8 mouse cellular contexts compared by ENCODE assay signal in genomic region chr16:37683154-37684130, GRCm38 (mm10). TPM values are rescaled to one million over a fixed set of nuclear protein-coding genes. Genes with fewer than 3 reads are reported as not detected.
DNase-seq lines count a peak whose midpoint lies in the region; ATAC-seq lines count a peak whose summit lies in the region.

No protein-coding gene starts in this region.

- H3K27ac ChIP-seq in kidney, embryonic 16.5 days (ENCODE audit: low read length): peak overlapping the region; percentile 54; the same call in 1 of the 2 replicates
- H3K27ac ChIP-seq in midbrain, embryonic 15.5 days: peak overlapping the region; percentile 89

- no peaks in the 10 kb centered on the region for H3K36me3 ChIP-seq in kidney, embryonic 16.5 days (ENCODE audit: insufficient read depth, low read length)
- no peaks in the 10 kb centered on the region for H3K36me3 ChIP-seq in midbrain, embryonic 15.5 days (replicated peaks)

- peaks cover 19% of the 10 kb centered on the region for H3K4me1 ChIP-seq in kidney, embryonic 16.5 days (ENCODE audit: insufficient read depth, low read length)
- peaks cover 51% of the 10 kb centered on the region for H3K4me1 ChIP-seq in midbrain, embryonic 15.5 days

- 20% methylated on average over 16 of the region's 16 CpGs for WGBS in kidney, embryonic 16.5 days
- 5% methylated on average over 16 of the region's 16 CpGs for WGBS in midbrain, embryonic 15.5 days

- H3K9ac ChIP-seq in kidney, embryonic 16.5 days (replicated peaks; ENCODE audit: low read length): peak overlapping the region; percentile 58
- H3K9ac ChIP-seq in midbrain, embryonic 15.5 days: peak overlapping the region; percentile 35

- H3K4me3 ChIP-seq in kidney, embryonic 16.5 days (ENCODE audit: low read length): no peak overlapping the region
- H3K4me3 ChIP-seq in midbrain, embryonic 15.5 days: 0 out of 2 replicates have a peak overlapping the region, but pooled peaks have one; percentile 43

- 0 out of 2 replicates have a peak, but pooled peaks have one; percentile 25 for ATAC-seq in kidney, embryonic 16.5 days (ENCODE audit: low FRiP score, low TSS enrichment)
- ATAC-seq in midbrain, embryonic 15.5 days (replicated peaks): peak; percentile 25

- peak; percentile 35 to 37 for DNase-seq in layer of hippocampus, postnatal 10 days (ENCODE audit: low spot score in 2 of 2)
- no peak for DNase-seq in layer of hippocampus, postnatal 36 days
- DNase-seq in cerebellum, adult 9-11 months: peak; percentile 74
- DNase-seq in heart, adult 9 months (ENCODE audit: low spot score in 2 of 2): peak; percentile 41 to 57
- DNase-seq in urinary bladder, postnatal 4 days (ENCODE audit: low spot score in 2 of 2): no peak
- DNase-seq in urinary bladder, postnatal 14 days (ENCODE audit: low spot score): no peak

- H3K27me3 ChIP-seq in kidney, embryonic 16.5 days (ENCODE audit: insufficient read depth, low read length): no peaks in the 10 kb centered on the region
- no peaks in the 10 kb centered on the region for H3K27me3 ChIP-seq in midbrain, embryonic 15.5 days (replicated peaks)

- H3K4me2 ChIP-seq in kidney, embryonic 16.5 days (replicated peaks; ENCODE audit: low read depth, low read length): peak overlapping the region; percentile 65
- H3K4me2 ChIP-seq in midbrain, embryonic 15.5 days: peak overlapping the region; percentile 64

- H3K9me3 ChIP-seq in kidney, embryonic 16.5 days (ENCODE audit: low read length): no peaks in the 10 kb centered on the region
- no peaks in the 10 kb centered on the region for H3K9me3 ChIP-seq in midbrain, embryonic 15.5 days

RNA-seq across cellular contexts. Expression of gene Ndufb4, which starts 29.2 kb away (rescaled TPM):
- 10 to 100 TPM; 52.8 to 88.1 TPM for total RNA-seq in layer of hippocampus, postnatal 10 days (2021)
- 10 to 100 TPM; 80.4 to 84.0 TPM for total RNA-seq in layer of hippocampus, postnatal 36 days (2021)
- polyA plus RNA-seq in kidney, embryonic 16.5 days (2015; fragmentation: Nextera tagmentation; extraction: Ambion mirVana): 45.0 and 59.9 TPM in 2 replicates
- 46.3 and 49.9 TPM in 2 replicates for polyA plus RNA-seq in midbrain, embryonic 15.5 days (2015; fragmentation: Nextera tagmentation; extraction: Ambion mirVana)

Comparison
In these comparisons a context has a peak if more than half of its experiments do, and no peak if none do; other contexts are left out.
1. DNase-seq: peak in layer of hippocampus, postnatal 10 days (2 of 2), cerebellum, adult 9-11 months (single experiment) and heart, adult 9 months (2 of 2); none in layer of hippocampus, postnatal 36 days (0 of 2), urinary bladder, postnatal 4 days (0 of 2) and urinary bladder, postnatal 14 days (single experiment).